Mouse (Mus musculus) cerebellum, adult 2 months (tissue): Measurements from ENCODE around the gene Eif3k.

Source experiments
- CTCF ChIP-seq: fragments of 200-500 bp; IDR thresholded peaks from 2 replicates; pipeline ENCODE4 v1.5.1; 2011; ENCODE audit warnings: low read depth, mild to moderate bottlenecking, control low read depth, low read length, moderate library complexity, borderline replicate concordance; ENCODE audit not compliant: insufficient read depth
- POLR2A ChIP-seq: fragments of 200-500 bp; IDR thresholded peaks from 2 replicates; pipeline ENCODE4 v1.6.1; 2011; ENCODE audit warnings: low read length, control low read depth, borderline replicate concordance; ENCODE audit not compliant: insufficient read depth

GRCm38 (mm10) chr7:29016440-29016839 lies 34.8 kb upstream of the Eif3k start:
- no peak for TF ChIP-seq CTCF
- TF ChIP-seq POLR2A: no peak
